Mouse (Mus musculus) forebrain, embryonic 12.5 days (tissue): ENCODE measurements around the gene Gpx5. TPM values are rescaled to one million over a fixed set of nuclear protein-coding genes. Genes with fewer than 3 reads are reported as not detected.
A peak's percentile ranks its signal among the peaks of the same experiment; 100 is the strongest.
"Not testable (repeated sequence)": the region's sequence is repeated elsewhere in the genome, so short reads cannot be mapped to it uniquely, and the experiment has no call there.

Experiments used
- ATAC-seq: fragments of 200-750 bp; cut with Nextera tagmentation; 2 replicates; pipeline ENCODE4 v1.8.0; 2017; ENCODE audit warnings: moderate TSS enrichment; ENCODE audit not compliant: low FRiP score
- H3K27ac ChIP-seq: fragments of 300-500 bp; sonication (generic); 2 replicates; pipeline ENCODE4 v1.5.1; 2016; ENCODE audit warnings: mild to moderate bottlenecking
- H3K27me3 ChIP-seq: fragments of 300-500 bp; sonication (generic); 2 replicates; pipeline ENCODE4 v1.6.1; 2016; ENCODE audit warnings: mild to moderate bottlenecking
- H3K36me3 ChIP-seq: fragments of 300-500 bp; sonication (generic); replicated peaks from 2 replicates; pipeline ENCODE4 v1.6.1; 2016; ENCODE audit warnings: mild to moderate bottlenecking
- H3K4me1 ChIP-seq: fragments of 300-500 bp; sonication (generic); 2 replicates; pipeline ENCODE4 v1.6.1; 2016
- H3K4me2 ChIP-seq: fragments of 300-500 bp; sonication (generic); 2 replicates; pipeline ENCODE4 v1.6.1; 2016; ENCODE audit warnings: mild to moderate bottlenecking, moderate library complexity
- H3K4me3 ChIP-seq: fragments of 300-500 bp; sonication (generic); replicated peaks from 2 replicates; pipeline ENCODE4 v1.5.1; 2016; ENCODE audit warnings: mild to moderate bottlenecking
- H3K9ac ChIP-seq: fragments of 300-500 bp; sonication (generic); 2 replicates; pipeline ENCODE4 v1.6.1; 2016; ENCODE audit warnings: mild to moderate bottlenecking
- H3K9me3 ChIP-seq: fragments of 300-500 bp; sonication (generic); 2 replicates; pipeline ENCODE4 v1.6.1; 2016
- WGBS: fragments of 180-500 bp; shearing (Covaris S2); methylation state at CpG from one replicate; pipeline ENCODE4 v1.1.7; 2016; 5-methylcytosine and 5-hydroxymethylcytosine counted together
- polyA plus RNA-seq: library from polyadenylated mRNA; unstranded; fragments of >200 nt; fragmentation: Nextera tagmentation; extraction: Ambion mirVana; gene quantifications from 2 replicates; pipeline ENCODE4 v1.2.1, GENCODE M21; 2016

Gpx5 gene
- polyA plus RNA-seq, 1 experiment from 2014 or later = not detected

DNA sequence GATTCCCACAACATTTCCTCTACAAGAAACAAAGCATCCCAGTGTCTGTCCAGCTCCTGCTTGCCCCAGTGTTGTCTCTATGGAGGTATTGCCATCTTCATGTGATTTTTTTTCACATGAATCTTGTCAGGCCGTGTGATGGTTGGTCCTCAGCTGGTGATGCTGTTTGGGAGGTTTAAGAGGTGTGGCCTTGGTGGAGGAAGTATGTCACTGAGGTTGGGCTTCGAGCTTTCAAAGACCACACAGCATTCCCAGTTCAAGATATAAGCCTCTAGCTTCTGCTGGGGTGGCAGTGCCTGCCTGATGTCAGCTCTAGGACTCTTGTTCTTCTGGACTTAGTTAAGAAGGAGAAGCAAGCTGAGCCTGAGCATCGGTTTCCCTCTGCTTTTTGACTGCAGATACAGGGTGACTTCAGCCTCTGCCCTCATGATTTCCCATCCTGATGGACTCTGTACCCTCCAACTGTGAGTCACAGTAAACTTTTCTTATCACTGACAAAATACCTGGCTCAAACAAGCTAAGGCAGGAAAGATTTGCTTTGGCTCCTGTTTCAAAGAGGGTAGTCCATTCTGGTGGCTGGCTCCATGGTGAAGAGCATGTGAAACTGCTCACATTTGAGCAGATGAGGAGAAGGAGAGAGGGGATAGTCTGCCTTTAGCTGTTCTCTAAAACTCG lies 29.6 kb downstream of the Gpx5 start:
- peaks cover 16% of the 10 kb centered on the region for H3K4me1 ChIP-seq
- WGBS = 77% methylated on average over 4 of the region's 4 CpGs
- peak overlapping the region; percentile 49; the same call in 1 of the 2 replicates for H3K4me2 ChIP-seq
- peaks cover 34% of the 10 kb centered on the region for H3K27me3 ChIP-seq
- ATAC-seq = no peak
- H3K4me3 ChIP-seq = no peak overlapping the region
- no peak overlapping the region for H3K27ac ChIP-seq
- no peak overlapping the region for H3K9ac ChIP-seq
- no peaks in the 10 kb centered on the region for H3K36me3 ChIP-seq
- no peaks in the 10 kb centered on the region for H3K9me3 ChIP-seq

DNA sequence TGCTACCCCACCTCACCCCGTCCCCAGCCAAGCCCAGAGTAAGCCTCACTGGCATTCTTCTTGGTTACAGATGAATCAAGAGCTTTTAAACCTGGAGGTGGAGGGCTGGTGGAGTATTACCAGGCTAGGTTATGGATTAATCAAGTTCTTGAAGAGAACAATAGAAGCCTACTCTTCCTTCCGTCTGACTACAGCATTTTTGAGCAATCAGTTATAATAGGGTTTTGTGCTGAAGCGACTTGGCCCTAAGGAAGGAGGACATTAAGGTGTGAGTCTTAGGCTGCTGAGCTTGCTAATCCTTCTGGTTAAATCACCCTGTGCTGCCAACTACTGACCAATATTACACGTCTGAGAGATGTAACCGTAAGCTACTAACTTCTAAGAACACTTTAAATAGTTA lies 32.2 kb downstream of the Gpx5 start:
- peak overlapping the region; percentile 61 for H3K4me2 ChIP-seq
- H3K36me3 ChIP-seq = no peaks in the 10 kb centered on the region
- 12% methylated on average over 5 of the region's 5 CpGs for WGBS
- H3K9me3 ChIP-seq = no peaks in the 10 kb centered on the region
- 0 out of 2 replicates have a peak overlapping the region, but pooled peaks have one; percentile 31 for H3K27ac ChIP-seq
- peak; percentile 28; the same call in 1 of the 2 replicates for ATAC-seq
- peak overlapping the region; percentile 54 for H3K4me3 ChIP-seq
- H3K4me1 ChIP-seq = peaks cover 14% of the 10 kb centered on the region
- H3K27me3 ChIP-seq = peaks cover 48% of the 10 kb centered on the region
- peak overlapping the region; percentile 56; the same call in 1 of the 2 replicates for H3K9ac ChIP-seq

DNA sequence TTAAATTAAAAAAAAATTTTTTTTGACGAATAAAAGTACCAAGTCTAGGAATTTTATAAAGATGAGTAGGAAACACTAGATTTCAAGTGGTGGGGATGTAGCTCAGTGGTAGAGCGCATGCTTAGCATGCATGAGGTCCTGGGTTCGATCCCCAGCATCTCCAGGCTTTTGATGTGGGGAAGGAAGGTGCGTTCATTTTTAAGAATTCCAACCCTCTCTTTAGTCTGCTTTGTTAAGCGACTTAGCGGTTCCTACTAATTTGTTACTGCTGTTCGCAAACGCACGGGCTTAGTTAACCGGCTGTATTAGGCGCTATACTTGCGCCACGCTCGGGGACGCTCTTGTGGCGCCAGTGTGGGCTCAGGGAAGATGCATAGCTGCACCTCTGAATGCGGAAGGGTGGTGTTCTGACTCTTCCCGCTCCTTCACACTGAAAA lies 32.8 kb downstream of the Gpx5 start:
- WGBS = under 1% methylated on average over 18 of the region's 18 CpGs
- Histone ChIP-seq H3K4me2 (peak overlapping the region; percentile 61), H3K4me1 (peaks cover 14% of the 10 kb centered on the region), H3K27ac (0 out of 2 replicates have a peak overlapping the region, but pooled peaks have one; percentile 31), H3K27me3 (peaks cover 48% of the 10 kb centered on the region), H3K9me3 (no peaks in the 10 kb centered on the region), H3K9ac (peak overlapping the region; percentile 56), H3K4me3 (peak overlapping the region; percentile 54), H3K36me3 (no peaks in the 10 kb centered on the region)
- peak; percentile 89 for ATAC-seq

DNA sequence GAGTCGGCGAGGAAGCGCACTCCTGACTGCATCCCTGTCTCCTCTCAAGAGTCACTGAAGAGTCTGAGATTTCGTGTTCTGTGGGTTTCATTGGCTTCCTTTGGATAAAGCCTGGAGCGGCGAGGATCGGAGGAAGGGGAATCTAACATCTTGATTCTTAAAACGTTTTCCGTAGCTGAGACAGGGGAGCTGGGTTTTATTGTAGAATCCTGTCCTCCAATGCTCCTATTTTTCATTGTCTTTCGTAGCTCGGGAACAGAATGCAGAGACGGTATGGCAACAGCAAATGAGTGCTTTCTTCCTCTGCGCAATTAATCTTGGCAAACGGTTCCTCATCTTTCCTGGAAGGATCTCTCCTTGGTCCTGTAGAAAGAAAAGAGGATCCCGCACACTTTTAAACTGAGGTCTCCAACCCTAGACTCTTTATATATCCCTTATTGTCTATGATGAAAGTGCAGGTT lies 33.3 kb downstream of the Gpx5 start:
- Histone ChIP-seq H3K27me3 (peaks cover 48% of the 10 kb centered on the region), H3K4me2 (peak overlapping the region; percentile 61), H3K27ac (no peak overlapping the region), H3K9me3 (no peaks in the 10 kb centered on the region), H3K36me3 (no peaks in the 10 kb centered on the region), H3K4me3 (peak overlapping the region; percentile 54), H3K4me1 (peaks cover 11% of the 10 kb centered on the region), H3K9ac (peak overlapping the region; percentile 57)
- ATAC-seq = peak; percentile 30
- WGBS = under 1% methylated on average over 15 of the region's 15 CpGs

DNA sequence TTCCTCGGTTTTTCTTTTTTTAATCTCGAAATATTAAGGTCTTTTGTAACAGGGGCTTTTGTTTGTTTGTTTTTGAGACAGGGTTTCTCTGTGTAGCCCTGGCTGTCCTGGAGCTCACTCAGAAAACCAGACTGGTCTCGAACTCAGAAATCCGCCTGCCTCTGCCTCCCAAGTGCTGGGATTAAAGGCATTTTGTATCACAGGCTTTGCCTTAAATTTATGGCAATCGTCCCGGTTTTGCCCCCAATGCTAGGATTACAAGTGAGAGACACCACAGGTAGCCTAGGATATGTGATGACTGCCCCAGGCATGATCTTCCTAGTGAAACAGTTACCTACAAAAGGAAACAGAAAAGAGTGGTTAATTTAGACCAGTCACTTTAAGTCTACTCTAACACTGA lies 34.0 kb downstream of the Gpx5 start:
- Histone ChIP-seq H3K27me3 (peaks cover 48% of the 10 kb centered on the region), H3K9me3 (no peaks in the 10 kb centered on the region), H3K27ac (no peak overlapping the region), H3K4me2 (peak overlapping the region; percentile 61), H3K36me3 (no peaks in the 10 kb centered on the region), H3K9ac (no peak overlapping the region), H3K4me1 (peaks cover 7% of the 10 kb centered on the region), H3K4me3 (peak overlapping the region; percentile 54)
- no peak for ATAC-seq
- 14% methylated on average over 6 of the region's 6 CpGs for WGBS

DNA sequence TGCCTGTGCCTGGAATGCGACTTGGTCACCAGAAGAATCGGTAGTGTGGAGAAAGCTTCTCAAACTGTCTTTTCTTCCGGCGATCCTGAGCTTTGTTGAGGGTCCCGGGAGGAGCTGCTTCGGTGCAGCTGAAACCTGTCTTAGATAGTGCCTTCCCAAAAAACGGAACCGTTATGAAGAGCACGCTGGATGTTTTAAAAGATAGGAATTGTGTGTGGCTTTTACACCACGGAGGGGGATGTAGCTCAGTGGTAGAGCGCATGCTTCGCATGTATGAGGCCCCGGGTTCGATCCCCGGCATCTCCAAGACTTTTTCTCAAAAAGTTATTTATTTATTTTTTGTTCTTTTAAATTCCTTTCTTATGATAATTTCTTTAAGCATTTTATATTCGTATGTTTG lies 38.5 kb downstream of the Gpx5 start:
- H3K36me3 ChIP-seq = no peaks in the 10 kb centered on the region
- peaks cover 23% of the 10 kb centered on the region for H3K27me3 ChIP-seq
- 1% methylated on average over 16 of the region's 16 CpGs for WGBS
- H3K4me2 ChIP-seq = peak overlapping the region; percentile 62
- no peaks in the 10 kb centered on the region for H3K4me1 ChIP-seq
- H3K4me3 ChIP-seq = peak overlapping the region; percentile 50
- peak overlapping the region; percentile 56 for H3K9ac ChIP-seq
- no peak overlapping the region for H3K27ac ChIP-seq
- ATAC-seq = peak; percentile 84
- H3K9me3 ChIP-seq = no peaks in the 10 kb centered on the region

DNA sequence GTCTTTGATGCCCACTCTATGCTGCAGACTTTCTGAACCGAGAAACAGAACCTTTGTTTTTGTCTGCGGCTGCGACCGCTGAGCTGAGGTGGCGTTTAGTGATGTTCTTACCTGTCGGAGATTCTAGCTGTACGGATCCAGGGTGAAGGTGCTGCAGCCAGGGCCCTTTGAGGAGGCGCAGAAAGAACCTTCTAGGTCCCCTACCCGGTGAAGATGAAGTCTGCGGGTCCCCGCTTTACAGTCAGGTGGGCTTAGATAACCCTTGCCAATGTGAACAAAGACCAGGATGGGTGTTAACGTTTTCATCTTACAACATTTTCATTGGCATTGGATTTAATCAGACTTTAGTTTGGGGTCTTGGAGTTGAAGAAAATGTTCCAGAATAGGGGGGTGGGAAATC lies 39.0 kb downstream of the Gpx5 start:
- H3K27me3 ChIP-seq = peaks cover 23% of the 10 kb centered on the region
- WGBS = under 1% methylated on average over 12 of the region's 12 CpGs
- H3K4me3 ChIP-seq = peak overlapping the region; percentile 50
- H3K9me3 ChIP-seq = no peaks in the 10 kb centered on the region
- peak; percentile 57 for ATAC-seq
- H3K27ac ChIP-seq = no peak overlapping the region
- H3K9ac ChIP-seq = peak overlapping the region; percentile 56
- H3K4me2 ChIP-seq = peak overlapping the region; percentile 62
- H3K4me1 ChIP-seq = no peaks in the 10 kb centered on the region
- H3K36me3 ChIP-seq = no peaks in the 10 kb centered on the region

DNA sequence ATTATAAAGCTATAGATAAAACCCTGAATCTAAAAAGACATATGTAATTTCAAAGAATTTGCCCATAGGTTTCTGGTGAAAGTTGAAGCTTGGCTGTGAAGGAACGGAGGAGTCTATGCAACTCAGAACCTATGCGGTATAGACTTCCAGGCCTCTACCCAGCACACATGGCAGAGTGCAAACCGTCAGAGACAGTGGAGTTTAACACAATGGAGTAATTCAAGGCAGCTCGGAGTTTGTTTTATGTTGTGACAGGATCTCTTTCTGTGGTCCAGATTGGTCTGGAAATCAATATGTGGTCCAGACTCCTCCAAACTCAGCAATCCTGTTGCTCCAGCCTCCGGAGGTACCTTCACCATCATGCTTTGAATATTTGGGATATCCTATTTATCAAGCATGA lies 39.5 kb downstream of the Gpx5 start:
- WGBS = 10% methylated on average over 5 of the region's 5 CpGs
- no peak for ATAC-seq
- Histone ChIP-seq H3K4me1 (no peaks in the 10 kb centered on the region), H3K9me3 (no peaks in the 10 kb centered on the region), H3K9ac (no peak overlapping the region), H3K36me3 (no peaks in the 10 kb centered on the region), H3K27me3 (peaks cover 20% of the 10 kb centered on the region), H3K4me2 (peak overlapping the region; percentile 62), H3K4me3 (peak overlapping the region; percentile 50), H3K27ac (no peak overlapping the region)

DNA sequence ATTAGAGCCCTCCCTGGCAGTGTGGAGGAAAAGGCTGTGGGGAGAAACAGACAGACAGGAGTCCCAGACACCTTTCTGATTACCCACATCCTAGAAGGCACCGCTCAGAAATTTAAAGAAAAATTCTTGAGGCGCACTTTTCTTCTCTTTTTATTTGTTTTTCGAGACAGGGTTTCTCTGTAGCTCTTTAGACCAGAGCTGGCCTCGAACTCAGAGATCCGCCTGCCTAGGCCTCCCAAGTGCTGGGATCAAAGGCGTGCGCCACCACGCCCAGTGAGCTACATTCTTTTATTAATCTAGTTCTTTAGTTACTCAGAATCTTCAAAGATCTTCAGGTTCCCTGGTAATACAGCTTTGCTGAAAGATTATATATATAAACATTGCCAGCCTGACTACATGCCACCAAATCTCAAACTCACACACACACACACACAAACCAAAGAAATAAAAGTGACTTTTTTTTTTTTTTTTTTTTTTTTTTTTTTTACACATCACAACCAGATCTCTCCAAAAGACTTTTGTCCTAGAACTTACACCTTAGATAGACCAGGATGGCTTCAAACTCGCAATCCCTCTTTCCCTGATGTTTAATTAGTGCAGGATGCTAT lies 42.4 kb downstream of the Gpx5 start:
- no peak for ATAC-seq
- H3K4me2 ChIP-seq = no peak overlapping the region
- H3K4me3 ChIP-seq = no peak overlapping the region
- no peaks in the 10 kb centered on the region for H3K36me3 ChIP-seq
- no peaks in the 10 kb centered on the region for H3K9me3 ChIP-seq
- no peak overlapping the region for H3K9ac ChIP-seq
- WGBS = 31% methylated on average over 9 of the region's 9 CpGs
- H3K4me1 ChIP-seq = no peaks in the 10 kb centered on the region
- H3K27ac ChIP-seq = no peak overlapping the region
- H3K27me3 ChIP-seq = no peaks in the 10 kb centered on the region

DNA sequence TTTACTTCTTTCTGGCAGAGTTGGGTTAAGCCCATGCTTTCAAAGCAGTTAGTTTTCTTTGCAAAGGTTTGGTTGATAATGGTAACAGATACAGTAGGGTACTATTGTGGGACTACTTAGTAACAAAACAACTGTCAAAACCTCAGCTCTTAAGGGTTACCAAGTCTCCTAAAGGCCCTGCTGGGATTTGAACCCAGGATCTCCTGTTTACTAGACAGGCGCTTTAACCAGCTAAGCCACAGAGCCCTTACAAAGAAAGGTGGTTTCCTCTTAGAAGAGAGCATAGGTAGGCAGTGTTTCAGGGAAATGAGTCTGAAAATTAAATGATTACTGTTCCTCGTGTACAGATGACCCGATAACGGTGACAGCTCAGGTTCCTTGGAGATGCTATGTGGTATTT lies 43.5 kb downstream of the Gpx5 start:
- no peaks in the 10 kb centered on the region for H3K9me3 ChIP-seq
- no peak overlapping the region for H3K9ac ChIP-seq
- H3K4me1 ChIP-seq = no peaks in the 10 kb centered on the region
- H3K4me2 ChIP-seq = no peak overlapping the region
- H3K36me3 ChIP-seq = no peaks in the 10 kb centered on the region
- H3K4me3 ChIP-seq = no peak overlapping the region
- WGBS = 20% methylated on average over 4 of the region's 4 CpGs
- H3K27me3 ChIP-seq = peaks cover 7% of the 10 kb centered on the region
- no peak for ATAC-seq
- no peak overlapping the region for H3K27ac ChIP-seq

DNA sequence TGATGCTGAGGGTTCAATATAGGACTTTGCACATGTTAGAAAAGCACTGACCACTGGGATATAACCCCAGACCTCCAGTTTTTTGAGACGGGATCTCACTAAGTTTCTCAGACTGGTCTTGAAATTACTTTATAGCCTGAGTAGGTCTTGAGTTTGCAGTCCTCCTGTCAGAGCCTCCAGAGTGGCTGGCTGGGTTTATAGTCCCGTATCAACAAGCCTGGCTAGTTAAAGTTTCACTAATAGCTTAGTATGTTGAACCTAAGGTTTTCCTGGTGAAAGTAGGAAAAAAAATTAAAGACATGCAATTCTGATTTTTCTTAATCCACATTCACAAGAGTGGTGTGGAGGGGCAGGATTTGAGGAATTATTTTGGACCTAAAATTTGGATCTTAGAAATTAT lies 46.3 kb downstream of the Gpx5 start:
- Histone ChIP-seq H3K4me3 (no peak overlapping the region), H3K9ac (no peak overlapping the region), H3K36me3 (no peaks in the 10 kb centered on the region), H3K9me3 (no peaks in the 10 kb centered on the region), H3K4me2 (no peak overlapping the region), H3K4me1 (peaks cover 9% of the 10 kb centered on the region), H3K27me3 (peaks cover 26% of the 10 kb centered on the region), H3K27ac (no peak overlapping the region)
- 82% methylated on average over 2 of the region's 2 CpGs for whole genome bisulfite sequencing
- ATAC-seq = no peak

DNA sequence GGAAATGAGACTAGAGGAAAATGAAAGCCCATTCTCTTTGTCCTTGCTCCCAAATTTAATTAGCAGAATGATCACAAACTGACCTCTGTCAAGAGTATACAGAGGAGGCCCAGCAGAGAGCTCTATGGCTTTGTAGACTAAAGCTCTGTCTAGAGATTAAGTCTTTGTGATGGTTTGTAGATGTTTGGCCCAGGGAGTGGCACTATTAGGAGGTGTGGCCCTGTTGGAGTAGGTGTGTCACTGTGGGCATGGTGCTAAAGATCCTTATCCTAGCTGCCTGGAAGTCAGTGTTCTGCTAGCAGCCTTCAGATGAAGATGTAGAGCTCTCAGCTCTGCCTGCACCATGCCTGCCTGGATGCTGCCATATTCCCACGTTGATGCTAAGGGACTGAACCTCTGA lies 47.6 kb downstream of the Gpx5 start:
- H3K27ac ChIP-seq, H3K4me3 ChIP-seq, H3K9me3 ChIP-seq, H3K36me3 ChIP-seq, H3K4me2 ChIP-seq, ATAC-seq, H3K9ac ChIP-seq, H3K4me1 ChIP-seq: not testable (repeated sequence)
- peaks cover 26% of the 10 kb centered on the region for H3K27me3 ChIP-seq
- WGBS = 47% methylated on average over 1 of the region's 1 CpGs

DNA sequence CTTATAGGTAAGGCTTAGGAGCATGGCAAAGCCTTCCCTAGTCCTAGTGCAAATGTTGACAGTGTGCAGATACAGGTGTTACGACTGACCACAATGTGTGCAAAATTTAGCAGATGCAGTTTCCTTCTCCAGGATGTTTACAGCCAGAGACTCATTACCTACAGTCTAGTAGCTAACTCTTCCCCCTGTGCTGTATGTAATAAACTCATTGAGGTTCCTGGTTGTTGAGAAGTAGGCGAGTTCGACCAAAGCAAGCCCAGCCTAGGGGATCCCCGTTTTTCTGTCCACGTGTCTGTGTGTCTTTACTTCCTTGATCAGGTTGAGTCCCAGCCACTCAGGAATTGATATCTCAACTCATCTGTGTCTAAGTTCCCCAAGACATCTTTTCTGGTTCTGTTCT lies 48.4 kb downstream of the Gpx5 start:
- Histone ChIP-seq H3K27ac (no peak overlapping the region), H3K4me3 (no peak overlapping the region), H3K4me1 (peaks cover 9% of the 10 kb centered on the region), H3K9ac (no peak overlapping the region), H3K4me2 (no peak overlapping the region), H3K9me3 (no peaks in the 10 kb centered on the region), H3K36me3 (no peaks in the 10 kb centered on the region), H3K27me3 (peaks cover 26% of the 10 kb centered on the region)
- WGBS = 85% methylated on average over 5 of the region's 5 CpGs
- ATAC-seq = no peak
